Mouse (Mus musculus) cortical plate, adult 2 months (tissue): ENCODE data around the gene Mesd. TPM values are rescaled to one million over a fixed set of nuclear protein-coding genes. Genes with fewer than 3 reads are reported as not detected.

Experiments used
- H3K27ac ChIP-seq: fragments of 200-500 bp; 2 replicates; pipeline ENCODE4 v1.5.1; 2012; ENCODE audit warnings: low read length, control low read depth, inconsistent platforms; ENCODE audit not compliant: insufficient read depth
- H3K4me1 ChIP-seq: fragments of 200-500 bp; 2 replicates; pipeline ENCODE4 v1.6.1; 2011; ENCODE audit warnings: low read length; ENCODE audit not compliant: control insufficient read depth, insufficient read depth
- H3K4me3 ChIP-seq: fragments of 200-500 bp; 2 replicates; pipeline ENCODE4 v1.5.1; 2011; ENCODE audit warnings: mild to moderate bottlenecking, low read length, control low read depth; ENCODE audit not compliant: insufficient read depth
- CTCF ChIP-seq: fragments of 200-500 bp; IDR thresholded peaks from 2 replicates; pipeline ENCODE4 v1.5.1; 2011; ENCODE audit warnings: mild to moderate bottlenecking, control low read depth, low read length; ENCODE audit not compliant: insufficient read depth; ENCODE audit errors: extremely low read depth
- POLR2A ChIP-seq: fragments of 200-500 bp; IDR thresholded peaks from 2 replicates; pipeline ENCODE4 v1.6.1; 2011; ENCODE audit warnings: mild to moderate bottlenecking, low read length, control low read depth; ENCODE audit not compliant: insufficient read depth; ENCODE audit errors: extremely low read depth
- polyA plus RNA-seq: library from polyadenylated mRNA; depleted of rRNA; stranded (reverse); fragments of >200 nt; gene quantifications from 2 replicates; pipeline ENCODE4 v1.2.3, GENCODE M21; 2012

Gene Mesd
- polyA plus RNA-seq, 1 experiment, result 34.8 TPM

DNA sequence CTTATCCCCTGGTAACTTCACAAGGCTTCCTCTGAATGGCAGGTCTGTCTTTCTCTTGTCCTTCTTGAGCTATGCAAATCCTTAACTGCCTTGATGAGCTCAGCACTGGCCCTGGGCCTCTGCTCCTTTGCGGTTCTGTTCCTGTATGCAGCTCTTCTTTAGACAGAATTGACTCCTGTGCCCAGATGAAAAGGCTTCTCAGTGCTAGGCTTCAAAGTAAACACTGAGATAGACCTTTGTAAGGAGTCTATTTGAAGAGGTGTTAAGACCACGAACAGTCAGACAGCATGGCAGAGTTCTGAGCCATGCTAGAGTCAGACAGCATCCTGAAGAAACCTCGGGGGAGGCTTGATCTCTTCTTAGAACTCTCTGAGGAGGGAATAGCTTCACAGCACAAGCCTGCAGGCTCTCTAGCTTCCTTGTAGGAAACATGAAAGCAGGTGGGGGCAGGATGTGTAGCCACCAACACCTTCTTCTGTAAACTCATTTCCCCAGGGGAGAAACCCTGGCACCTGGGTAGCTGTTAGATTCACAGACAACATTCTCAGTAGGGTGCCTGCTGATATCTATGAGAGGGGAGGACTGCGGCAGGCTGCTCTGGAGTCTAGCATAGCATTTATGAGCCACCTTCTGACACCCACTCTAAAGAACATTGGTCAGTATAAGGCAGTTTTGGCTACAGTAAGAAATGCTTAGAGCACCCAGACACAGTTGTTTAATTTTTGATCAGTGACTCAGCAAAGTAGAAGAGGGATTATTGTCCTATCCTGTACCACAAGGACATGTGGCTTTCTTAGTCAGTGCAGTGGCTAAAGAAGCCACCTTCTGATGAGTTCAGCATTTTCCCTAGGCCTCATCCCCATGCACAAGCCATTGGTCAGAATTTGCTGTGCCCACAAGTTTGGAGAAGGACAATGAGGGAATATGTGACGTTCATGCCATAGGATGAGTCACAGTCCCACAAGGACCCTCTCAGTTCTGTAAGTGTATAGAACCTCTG lies 31.6 kb upstream of the Mesd start:
- no peak for TF ChIP-seq POLR2A
- TF ChIP-seq CTCF, result no peak
- Histone ChIP-seq H3K27ac (no peak overlapping the region), H3K4me1 (no peaks in the 10 kb centered on the region), H3K4me3 (no peak overlapping the region)

DNA sequence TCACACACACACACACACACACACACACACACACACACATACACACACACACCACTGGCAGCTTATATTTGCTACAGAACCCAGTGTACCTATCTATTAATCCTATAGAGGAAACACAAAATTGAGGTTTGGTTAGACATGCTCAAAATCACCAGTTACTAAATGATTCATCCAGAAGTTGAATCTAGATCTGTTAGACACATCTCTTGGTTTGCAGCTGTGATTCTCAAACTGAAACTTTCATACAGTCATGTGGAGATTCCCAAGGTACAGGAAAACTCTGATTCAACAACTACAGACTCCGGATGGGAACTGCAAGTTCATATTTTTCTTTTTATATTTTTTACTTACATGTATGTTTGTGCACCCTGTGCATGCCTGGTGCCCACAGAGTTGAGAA lies 29.1 kb upstream of the Mesd start:
- no peaks in the 10 kb centered on the region for H3K4me1 ChIP-seq
- TF ChIP-seq CTCF, result no peak
- no peak for TF ChIP-seq POLR2A
- H3K4me3 ChIP-seq, result no peak overlapping the region
- H3K27ac ChIP-seq, result no peak overlapping the region

DNA sequence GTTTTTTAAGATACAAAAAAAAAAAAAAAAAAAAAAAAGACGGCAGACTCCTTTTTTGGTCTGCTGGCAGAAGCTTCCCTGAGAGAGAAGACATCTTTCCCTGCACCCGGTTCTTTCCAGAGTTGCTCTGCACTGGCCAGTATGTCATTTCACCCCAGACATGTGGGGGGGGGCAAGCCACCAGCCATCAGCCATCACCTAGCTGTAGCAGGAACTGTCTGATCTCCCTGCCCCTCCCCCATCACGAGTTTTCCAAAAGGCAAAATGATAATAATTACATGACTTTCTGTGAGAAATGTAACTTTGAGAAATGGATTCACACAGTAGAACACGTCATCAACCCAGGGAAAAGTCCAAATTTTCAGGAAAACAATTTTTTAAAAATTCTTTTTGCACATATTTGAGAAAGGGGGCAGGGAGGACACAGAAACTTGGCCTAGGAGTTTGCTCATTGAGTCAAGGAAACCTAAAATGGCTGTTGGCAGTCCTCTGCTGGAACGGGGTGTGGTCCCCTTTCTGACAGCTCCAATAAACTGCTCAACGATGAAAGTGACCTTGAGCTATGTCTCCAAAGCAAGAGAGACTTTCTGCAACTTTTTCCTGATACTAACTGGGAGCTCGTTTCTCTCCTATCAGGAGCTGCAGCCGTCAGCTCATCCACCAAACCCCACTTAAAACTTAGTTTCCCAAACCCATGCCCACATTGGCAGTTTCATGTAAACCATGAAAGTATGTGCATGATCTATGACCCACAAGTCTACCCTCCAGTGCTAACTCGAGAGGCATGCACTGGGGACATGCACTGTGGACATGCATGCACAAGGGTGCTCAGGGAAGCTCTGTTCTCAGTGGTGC lies 27.7 kb upstream of the Mesd start:
- Histone ChIP-seq H3K27ac (no peak overlapping the region), H3K4me3 (no peak overlapping the region), H3K4me1 (no peaks in the 10 kb centered on the region)
- no peak for TF ChIP-seq POLR2A
- no peak for TF ChIP-seq CTCF

DNA sequence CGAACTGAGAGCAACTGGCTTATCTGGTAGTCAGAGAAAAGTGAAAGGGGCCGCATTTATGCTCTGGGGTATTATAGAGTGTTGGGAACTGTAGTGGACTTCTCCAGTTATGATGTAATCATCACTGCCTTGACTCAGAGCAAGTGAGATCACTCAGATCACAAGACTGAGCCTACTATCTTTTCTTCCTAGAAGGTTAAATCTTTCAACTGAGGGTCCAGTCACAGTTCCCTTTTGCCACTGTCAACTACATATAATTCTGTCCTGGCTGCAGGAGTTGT lies 27.1 kb upstream of the Mesd start:
- no peak overlapping the region for H3K4me3 ChIP-seq
- no peak overlapping the region for H3K27ac ChIP-seq
- TF ChIP-seq CTCF (no peak), POLR2A (no peak)
- H3K4me1 ChIP-seq, result no peaks in the 10 kb centered on the region

DNA sequence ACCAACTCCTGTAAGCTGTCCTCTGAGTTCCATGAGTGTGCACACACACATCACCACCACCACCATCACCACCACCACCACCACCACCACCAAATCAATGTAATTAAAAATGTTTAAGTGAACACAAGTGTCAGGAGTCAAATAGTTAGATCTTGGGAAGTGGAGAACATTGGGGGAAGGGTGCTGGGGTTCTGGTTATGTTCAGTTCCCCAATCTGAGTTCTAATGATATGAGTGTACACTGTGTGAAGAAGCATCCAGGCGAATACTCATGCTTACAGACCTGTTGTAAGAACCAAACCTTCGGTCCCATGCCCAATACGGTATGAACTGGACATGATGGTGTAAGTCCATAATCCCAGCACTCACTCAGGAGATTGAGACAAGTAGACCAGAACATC lies 26.3 kb upstream of the Mesd start:
- Histone ChIP-seq H3K4me3 (no peak overlapping the region), H3K27ac (no peak overlapping the region), H3K4me1 (no peaks in the 10 kb centered on the region)
- TF ChIP-seq CTCF (no peak), POLR2A (no peak)

DNA sequence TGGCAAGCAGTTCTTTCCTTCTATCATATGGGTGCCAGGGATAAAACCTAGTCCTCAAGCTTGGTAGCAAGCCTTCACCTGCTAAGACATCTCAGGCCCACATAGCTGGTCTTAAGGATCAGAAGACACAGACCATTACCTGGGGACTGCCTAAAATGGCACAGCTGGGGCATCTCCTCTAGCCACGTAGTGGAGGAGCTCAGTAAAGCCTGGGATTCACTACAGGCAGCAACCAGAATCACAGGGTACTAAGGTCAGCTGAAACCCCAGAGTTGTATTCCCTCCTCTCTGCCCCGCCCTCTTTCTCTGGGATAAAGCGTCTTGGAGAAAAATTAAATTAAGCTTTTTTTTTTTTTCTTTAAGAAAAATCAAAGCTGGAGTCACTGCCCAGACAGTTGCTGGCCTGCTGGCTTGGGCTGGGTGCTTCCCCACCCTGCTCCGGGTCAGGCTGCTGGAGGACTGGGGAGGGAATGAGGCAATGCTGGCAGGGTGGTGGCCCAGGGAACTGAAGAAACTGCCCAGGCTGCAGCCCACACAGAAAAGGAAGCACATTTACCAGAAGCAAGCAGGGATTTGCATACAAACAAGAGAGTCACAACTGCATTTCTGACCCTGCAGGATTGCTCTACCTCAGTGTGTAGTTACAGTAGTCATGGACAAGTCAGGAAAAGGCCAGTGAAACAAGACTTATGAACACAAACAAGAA lies 24.7 kb upstream of the Mesd start:
- TF ChIP-seq CTCF (no peak), POLR2A (no peak)
- H3K4me1 ChIP-seq, result no peaks in the 10 kb centered on the region
- no peak overlapping the region for H3K4me3 ChIP-seq
- no peak overlapping the region for H3K27ac ChIP-seq

DNA sequence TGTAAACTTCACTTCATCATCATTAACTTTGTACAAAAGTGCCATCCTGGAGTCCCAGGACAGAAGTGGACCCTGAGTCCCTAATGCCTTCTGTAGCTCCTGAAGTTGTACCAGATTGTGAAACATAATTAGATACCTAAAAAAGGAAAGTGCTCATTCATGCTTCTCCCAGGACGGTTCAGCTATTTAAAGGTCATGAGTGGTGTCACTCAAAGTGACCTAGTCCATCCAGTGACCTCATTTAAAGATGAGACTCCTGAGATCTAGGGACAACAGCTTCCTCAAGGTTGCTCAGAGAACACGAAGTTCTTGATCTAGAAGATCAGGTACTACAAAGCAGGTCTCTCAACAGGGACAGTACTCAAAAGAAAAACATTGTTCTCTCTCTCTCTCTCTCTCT lies 20.7 kb upstream of the Mesd start:
- H3K4me1 ChIP-seq, result peaks cover 1% of the 10 kb centered on the region; the same call in 1 of the 2 replicates
- no peak overlapping the region for H3K27ac ChIP-seq
- TF ChIP-seq POLR2A (no peak), CTCF (no peak)
- no peak overlapping the region for H3K4me3 ChIP-seq

DNA sequence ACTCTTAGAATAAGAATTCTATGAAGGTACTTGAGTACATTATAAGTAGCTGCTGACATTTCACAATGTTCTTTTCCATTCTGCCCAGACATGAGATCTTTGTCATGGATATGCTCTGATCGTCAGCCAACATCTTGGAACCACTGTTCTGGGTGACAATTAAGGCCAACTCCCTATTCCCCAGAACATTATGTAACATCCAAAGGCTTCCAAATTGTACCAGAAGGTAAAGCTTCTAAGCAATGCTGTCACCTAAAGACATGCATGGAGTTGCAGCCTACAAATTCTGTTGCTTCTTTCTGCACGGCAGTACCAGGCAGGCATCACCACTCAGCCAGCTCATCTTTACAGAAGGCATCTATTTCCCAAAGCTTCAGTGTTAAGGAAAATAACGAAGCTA lies 16.1 kb upstream of the Mesd start:
- no peak for TF ChIP-seq CTCF
- TF ChIP-seq POLR2A, result no peak
- Histone ChIP-seq H3K27ac (no peak overlapping the region), H3K4me1 (peaks cover 2% of the 10 kb centered on the region; the same call in 1 of the 2 replicates), H3K4me3 (no peak overlapping the region)

DNA sequence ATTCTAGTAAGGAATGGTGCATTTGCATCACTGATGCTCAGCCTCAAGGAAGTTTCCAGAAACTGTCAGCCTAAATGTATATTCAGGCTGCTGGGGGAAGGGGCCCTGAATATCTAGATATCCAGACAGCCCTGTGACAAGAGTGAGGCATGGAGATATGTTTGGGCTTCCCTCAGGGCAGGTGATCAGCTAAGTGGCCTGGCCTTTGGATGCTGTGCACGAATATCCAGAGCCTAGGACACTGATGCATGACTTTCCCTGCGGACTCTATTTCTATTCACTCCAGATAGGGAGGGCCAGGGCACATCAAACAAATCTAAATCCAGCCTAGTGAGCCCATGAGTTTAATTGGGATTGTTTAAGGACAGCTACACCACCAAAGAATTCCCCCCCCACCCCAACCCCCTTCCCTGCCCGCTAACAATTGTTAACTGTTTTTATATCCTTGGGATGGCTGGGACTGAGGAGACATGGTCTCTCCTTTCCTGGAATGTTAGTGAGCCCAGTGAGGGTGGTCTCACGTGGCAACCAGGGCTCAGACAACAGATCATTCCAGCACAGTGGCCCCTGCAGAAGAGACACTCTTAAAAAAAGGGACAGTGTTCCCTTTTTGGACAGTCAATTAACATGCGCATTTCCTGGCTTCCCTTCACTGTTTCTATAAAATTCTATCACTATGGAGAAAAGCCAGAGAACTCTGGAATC lies 14.3 kb upstream of the Mesd start:
- H3K4me1 ChIP-seq, result peaks cover 2% of the 10 kb centered on the region; the same call in 1 of the 2 replicates
- no peak overlapping the region for H3K27ac ChIP-seq
- TF ChIP-seq POLR2A (no peak), CTCF (no peak)
- H3K4me3 ChIP-seq, result no peak overlapping the region
